ENCODE assay signal across 21 mouse cellular contexts in the genomic region with DNA sequence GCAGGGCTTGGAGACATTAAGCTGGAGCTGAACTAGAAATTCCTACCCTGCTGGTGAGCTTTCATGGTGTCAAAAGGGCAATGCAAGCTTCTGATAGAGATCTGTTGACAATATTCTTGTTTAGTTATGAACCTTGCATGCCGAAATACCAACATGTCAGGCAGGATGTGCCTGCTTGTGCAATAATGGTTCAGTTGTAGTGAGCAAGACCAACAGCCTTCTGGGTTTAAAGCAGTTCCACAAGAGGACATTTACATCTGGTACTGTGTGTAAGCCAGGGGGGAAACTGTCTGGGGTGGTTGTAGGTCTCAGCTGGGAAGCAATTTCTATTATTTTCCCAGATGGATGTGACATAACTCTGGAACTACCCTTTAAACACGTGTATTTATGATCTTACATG.
"Had no signal": no experiment of that assay in that cellular context is flagged by ENCODE, and none has a peak within 500 bp of the region (broad histone marks: within the 10 kb centered on the region; RNA-seq: fewer than 3 reads in every experiment).

No protein-coding gene starts in this region.

- ATAC-seq: hindbrain, embryonic 16.5 days; hindbrain, postnatal 0 days; inflammation-experienced regulatory T-cells, adult 6 months; intestine, embryonic 15.5 days; intestine, embryonic 16.5 days; intestine, postnatal 0 days had no signal

- DNase-seq: heart, postnatal 10 days; heart, postnatal 14 days; heart, postnatal 36 days; kidney, adult 11 months; kidney, adult 18-20 months; kidney, adult 2 months; kidney, adult 8-10 months; kidney, adult 9 months; kidney, postnatal 10 days; kidney, postnatal 14 days; kidney, postnatal 25 days; kidney, postnatal 36 days; kidney, postnatal 4 days; layer of hippocampus, adult 9-11 months; layer of hippocampus, postnatal 36 days had no signal
